Mouse (Mus musculus): Measurements from ENCODE around the gene Rere. TPM values are rescaled to one million over a fixed set of nuclear protein-coding genes. Genes with fewer than 3 reads are reported as not detected.
A peak's percentile ranks its signal among the peaks of the same experiment; 100 is the strongest.

Gene Rere
- total and polyA plus RNA-seq, 3 experiments, result 4.1 to 31.8 TPM; not detected in 1

- TF ChIP-seq SIN3A (IDR thresholded peaks at IDR 0.05; ENCODE audit: low read length) (0 out of 2 replicates have a peak, but pooled peaks have one; percentile 41), CHD2 (IDR thresholded peaks at IDR 0.05; ENCODE audit: low read length) (no peak), POLR2AphosphoS2 (IDR thresholded peaks at IDR 0.05; ENCODE audit: low read length) (no peak), HCFC1 (IDR thresholded peaks at IDR 0.05; ENCODE audit: low read depth, low read length) (no peak), RCOR1 (IDR thresholded peaks at IDR 0.05; ENCODE audit: low read depth, low read length) (0 out of 2 replicates have a peak, but pooled peaks have one; percentile 17), CHD1 (IDR thresholded peaks at IDR 0.05; ENCODE audit: low read depth, low read length) (no peak), TBP (IDR thresholded peaks at IDR 0.05; ENCODE audit: low read depth, low read length) (no peak), MYC (IDR thresholded peaks at IDR 0.05; ENCODE audit: low read depth, low read length) (no peak), SMC3 (IDR thresholded peaks at IDR 0.05; ENCODE audit: low read depth, low read length) (no peak), MYB (IDR thresholded peaks at IDR 0.05; ENCODE audit: low read depth, low read length) (no peak), MXI1 (IDR thresholded peaks at IDR 0.05; ENCODE audit: low read depth, low read length) (no peak), USF2 (IDR thresholded peaks at IDR 0.05; ENCODE audit: borderline replicate concordance in 1 of 2, insufficient read depth in 1 of 2, low read depth in 1 of 2, low read length in 2 of 2) (no peak), TCF12 (IDR thresholded peaks at IDR 0.05; ENCODE audit: low read depth, low read length) (no peak), ELF1 (IDR thresholded peaks at IDR 0.05; ENCODE audit: low read depth, low read length) (no peak), E2F4 (IDR thresholded peaks at IDR 0.05; ENCODE audit: borderline replicate concordance, low read depth, low read length) (no peak), GATA1 (IDR thresholded peaks at IDR 0.05; ENCODE audit: low read depth, low read length) (peak; percentile 45; the same call in 1 of the 2 replicates), RAD21 (IDR thresholded peaks at IDR 0.05; ENCODE audit: low read depth, low read length) (no peak), KAT2A (conservative IDR thresholded peaks at IDR 0.05; ENCODE audit: low read depth, low read length) (no peak), BHLHE40 (IDR thresholded peaks at IDR 0.05; ENCODE audit: borderline replicate concordance, low read depth, low read length) (peak; percentile 24; the same call in 1 of the 2 replicates), ETS1 (IDR thresholded peaks at IDR 0.05; ENCODE audit: low read depth, low read length) (peak; percentile 58; the same call in 1 of the 2 replicates), MEF2A (IDR thresholded peaks at IDR 0.05; ENCODE audit: extremely low read depth, insufficient replicate concordance, low read depth, low read length, poor library complexity, severe bottlenecking) (no peak)
Observed at GRCm38 (mm10) chr4:150234599-150235327, 46.7 kb upstream of the Rere start (continued).

- TF ChIP-seq TBP (IDR thresholded peaks at IDR 0.05; ENCODE audit: low read depth, low read length) (0 out of 2 replicates have a peak, but pooled peaks have one; percentile 22), POLR2AphosphoS5 (IDR thresholded peaks at IDR 0.05; ENCODE audit: borderline replicate concordance, low read depth, low read length) (no peak), CHD1 (IDR thresholded peaks at IDR 0.05; ENCODE audit: low read depth, low read length) (peak; percentile 92), JUND (IDR thresholded peaks at IDR 0.05; ENCODE audit: low read depth, low read length) (0 out of 2 replicates have a peak, but pooled peaks have one; percentile 23)
- Histone ChIP-seq H3K27me3 (ENCODE audit: control insufficient read depth in 1 of 2, insufficient read depth in 2 of 2, low read length in 2 of 2) (no peaks in the 10 kb centered on the region), H3K4me3 (ENCODE audit: control insufficient read depth in 1 of 2, insufficient read depth in 1 of 2, low read depth in 2 of 2, low read length in 2 of 2) (peak overlapping the region; percentile 30 to 99), H3K36me3 (ENCODE audit: control insufficient read depth in 1 of 2, insufficient read depth in 2 of 2, low read length in 2 of 2) (peaks cover 3 to 30% of the 10 kb centered on the region in 2 experiments; a peak in 3 of 4 replicates), H3K79me2 (ENCODE audit: control insufficient read depth, insufficient read depth, low read length, poor library complexity) (peaks cover 37% of the 10 kb centered on the region), H3K4me1 (ENCODE audit: control insufficient read depth in 1 of 2, insufficient read depth in 2 of 2, low read length in 2 of 2) (peaks cover 7 to 30% of the 10 kb centered on the region in 2 experiments), H3K9me3 (replicated peaks; ENCODE audit: insufficient read depth, low read length) (no peaks in the 10 kb centered on the region), H3K27ac (ENCODE audit: control insufficient read depth, low read depth, low read length) (peak overlapping the region; percentile 82), H3K9ac (ENCODE audit: control insufficient read depth, low read depth, low read length, poor library complexity, severe bottlenecking) (peak overlapping the region; percentile 41)
- no peak for DNase-seq (ENCODE audit: low read depth, low spot score)
Observed at GRCm38 (mm10) chr4:150235585-150235984, 45.9 kb upstream of the Rere start.

Measured in MEL (cell line).